Mouse (Mus musculus): ENCODE data around the gene Ibtk. TPM values are rescaled to one million over a fixed set of nuclear protein-coding genes. Genes with fewer than 3 reads are reported as not detected.
A peak's percentile ranks its signal among the peaks of the same experiment; 100 is the strongest.

Gene Ibtk
- polyA plus RNA-seq, 1 experiment, result 11.8 TPM

- no peak for DNase-seq (ENCODE audit: extremely low spot score in 1 of 2, low spot score in 1 of 2)
These were observed 41.8 kb downstream of the Ibtk start for GRCm38 (mm10) chr9:85707302-85707701.

GRCm38 (mm10) chr9:85701981-85702380, 47.2 kb downstream of the Ibtk start:
- DNase-seq (ENCODE audit: extremely low spot score in 1 of 2, low spot score in 1 of 2), result no peak

- peak in 1 of 2 experiments; percentile 24 for DNase-seq (ENCODE audit: extremely low spot score in 1 of 2, low spot score in 1 of 2)
These were observed 53.5 kb downstream of the Ibtk start for GRCm38 (mm10) chr9:85695606-85696005.

DNA sequence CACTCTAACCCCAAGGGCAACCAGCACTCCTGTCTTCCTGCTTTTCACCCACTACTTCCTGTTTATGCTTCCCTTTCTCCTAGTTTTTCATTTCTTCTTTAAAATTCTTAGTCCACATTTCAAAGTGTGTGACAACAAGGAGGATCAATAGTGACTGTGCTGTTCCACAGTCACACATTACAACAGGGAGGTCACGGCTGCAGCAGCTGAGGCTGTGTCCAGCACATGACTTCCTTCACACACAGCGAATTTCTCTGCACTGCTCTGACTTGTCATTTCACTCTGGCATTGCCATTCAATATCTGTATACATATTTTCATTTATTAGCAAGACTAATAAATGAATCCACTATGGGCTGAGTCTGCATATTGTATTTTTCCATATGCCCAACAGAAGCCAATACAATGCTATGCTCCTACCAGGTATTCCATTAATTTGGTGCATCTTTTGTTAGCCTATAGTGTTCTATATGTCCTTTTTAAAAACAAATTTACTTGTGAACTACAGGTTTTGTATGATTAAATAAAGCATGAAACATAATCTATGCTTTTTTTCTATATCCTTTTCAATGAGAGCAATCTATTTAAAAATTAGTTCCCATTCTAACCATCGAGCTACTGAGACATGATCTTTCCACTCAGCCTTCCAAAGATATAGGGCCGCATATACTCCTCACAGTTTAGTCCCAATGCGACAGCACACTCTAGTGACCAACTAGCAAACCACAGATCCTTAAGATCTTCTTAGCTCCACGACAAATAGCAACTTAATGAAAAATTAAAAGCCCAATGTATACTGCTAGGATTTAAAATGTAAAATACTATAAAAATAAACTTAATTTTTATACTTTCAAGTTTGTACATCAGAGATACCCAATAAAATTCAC, 55.7 kb downstream of the Ibtk start:
- peak in 1 of 2 experiments; percentile 54 for DNase-seq (ENCODE audit: extremely low spot score in 1 of 2, low spot score in 1 of 2)

DNA sequence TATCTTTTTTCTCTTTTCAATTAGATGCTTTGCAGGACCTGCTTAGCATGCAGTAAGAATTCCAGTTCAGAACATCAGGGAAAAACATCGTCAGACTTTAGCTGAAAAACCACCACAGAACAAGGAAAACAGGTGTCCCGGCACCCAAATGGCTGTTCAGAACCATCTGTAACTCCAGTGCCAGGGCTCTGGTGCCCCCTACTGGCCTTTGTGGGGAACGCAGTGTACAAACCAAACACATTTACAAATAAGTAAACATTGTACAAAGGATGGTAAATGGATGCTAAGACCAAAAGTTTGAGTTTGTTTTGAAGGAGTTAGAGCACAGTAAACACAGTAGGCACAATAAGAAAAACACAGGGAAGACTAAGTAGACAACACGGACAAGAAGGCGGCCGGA, 64.1 kb downstream of the Ibtk start:
- no peak for DNase-seq (ENCODE audit: extremely low spot score in 1 of 2, low spot score in 1 of 2)

- DNase-seq (ENCODE audit: extremely low spot score in 1 of 2, low spot score in 1 of 2), result peak in 1 of 2 experiments; percentile 16
These were observed 73.8 kb downstream of the Ibtk start for GRCm38 (mm10) chr9:85675131-85675905.

DNA sequence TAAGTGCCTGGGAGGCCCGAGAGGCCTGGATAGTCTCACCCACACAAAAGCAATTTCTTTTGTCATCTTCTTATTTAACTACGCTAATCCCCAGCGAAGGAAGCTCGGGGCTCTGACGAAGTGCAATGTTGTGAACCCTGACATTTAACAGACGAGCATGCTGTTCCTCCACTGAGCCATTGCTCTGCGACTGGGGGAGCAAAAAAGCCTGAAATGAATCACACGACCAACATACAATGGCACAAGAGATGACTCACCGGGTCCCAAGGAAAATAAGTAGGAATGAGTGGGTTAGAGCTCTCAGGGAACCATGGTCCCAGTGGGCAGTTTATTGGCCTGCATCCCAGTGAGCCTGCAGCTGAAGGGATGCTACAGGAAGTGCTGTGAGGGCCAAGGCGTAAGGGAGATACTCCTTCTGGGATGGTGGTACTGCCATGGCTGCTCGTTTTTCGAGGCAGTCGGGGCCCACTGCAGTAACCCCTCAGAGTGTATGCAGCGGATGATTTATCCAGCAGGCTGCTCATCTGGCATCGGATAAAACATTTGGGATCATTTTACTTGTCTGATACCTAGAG, 75.1 kb downstream of the Ibtk start:
- DNase-seq (ENCODE audit: extremely low spot score in 1 of 2, low spot score in 1 of 2), result peak; percentile 17 to 70

GRCm38 (mm10) chr9:85671582-85672331, 77.4 kb downstream of the Ibtk start:
- DNase-seq (ENCODE audit: extremely low spot score in 1 of 2, low spot score in 1 of 2), result no peak

DNA sequence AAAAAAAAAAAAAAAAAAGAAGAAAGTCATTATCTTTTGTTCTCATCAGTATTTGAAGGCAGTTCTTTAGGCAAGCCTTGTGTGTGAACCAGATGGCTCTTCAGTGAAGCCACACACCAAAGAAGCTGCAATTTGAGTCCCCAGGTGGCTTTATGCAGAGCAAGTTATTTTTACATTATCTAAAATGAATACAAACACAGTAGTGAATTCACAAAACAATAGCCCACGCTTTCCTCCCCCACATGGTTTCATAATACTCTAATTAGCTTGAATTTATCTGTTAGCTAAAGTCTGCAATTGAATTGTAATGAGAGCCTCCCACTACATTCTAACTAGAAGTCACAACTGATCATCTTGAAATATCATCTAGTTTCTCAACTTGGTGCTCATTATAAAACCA, 84.8 kb downstream of the Ibtk start:
- peak in 1 of 2 experiments; percentile 50 for DNase-seq (ENCODE audit: extremely low spot score in 1 of 2, low spot score in 1 of 2)

- DNase-seq (ENCODE audit: extremely low spot score in 1 of 2, low spot score in 1 of 2), result no peak
These were observed 85.3 kb downstream of the Ibtk start for GRCm38 (mm10) chr9:85663810-85664209.

GRCm38 (mm10) chr9:85663091-85663490, 86.0 kb downstream of the Ibtk start:
- no peak for DNase-seq (ENCODE audit: extremely low spot score in 1 of 2, low spot score in 1 of 2)

- DNase-seq (ENCODE audit: extremely low spot score in 1 of 2, low spot score in 1 of 2), result no peak
These were observed 95.7 kb downstream of the Ibtk start for GRCm38 (mm10) chr9:85653401-85653800.

- DNase-seq (ENCODE audit: extremely low spot score in 1 of 2, low spot score in 1 of 2), result no peak
These were observed 110.9 kb downstream of the Ibtk start for GRCm38 (mm10) chr9:85638276-85638675.

Other genes starting within 250 kb of the Ibtk start
- gene Tpbg, start 93.0 kb upstream of the Ibtk start, polyA plus RNA-seq (2012; rRNA removed), result 18.7 and 20.6 TPM in 2 replicates

Data from frontal cortex, adult 2 months (tissue).